Mouse (Mus musculus) CH12.LX (cell line): ENCODE data around the gene Fam171b. TPM values are rescaled to one million over a fixed set of nuclear protein-coding genes. Genes with fewer than 3 reads are reported as not detected.

Source experiments
- DNase-seq: peaks from one replicate; pipeline ENCODE4 v3.0.0-alpha.2; 2013; ENCODE audit errors: extremely low read depth
- H3K27ac ChIP-seq: 2 replicates; pipeline ENCODE4 v1.5.1; 2012; ENCODE audit warnings: low read depth, mild to moderate bottlenecking, control low read depth, moderate library complexity; ENCODE audit not compliant: insufficient read depth
- H3K27me3 ChIP-seq: replicated peaks from 2 replicates; pipeline ENCODE3; 2012; ENCODE audit warnings: inconsistent platforms
- H3K36me3 ChIP-seq, 2 experiments: replicated peaks in 1 of 2; 2 replicates each; pipeline versions ENCODE3 to v1.6.1; 2012; ENCODE audit warnings: inconsistent platforms in 1 of 2, low read length in 1 of 2, mild to moderate bottlenecking in 1 of 2, mixed read lengths in 1 of 2, moderate library complexity in 1 of 2; ENCODE audit not compliant: control insufficient read depth in 1 of 2, insufficient read depth in 1 of 2
- H3K4me1 ChIP-seq, 2 experiments: 2 replicates each; pipeline ENCODE4 v1.6.1; 2012; ENCODE audit warnings: inconsistent platforms in 1 of 2, moderate library complexity in 1 of 2; ENCODE audit not compliant: insufficient read depth in 2 of 2, control insufficient read depth in 1 of 2
- H3K4me2 ChIP-seq: 2 replicates; pipeline ENCODE4 v1.6.1; 2012; ENCODE audit warnings: low read depth, mild to moderate bottlenecking, control low read depth; ENCODE audit not compliant: poor library complexity, insufficient read depth, severe bottlenecking
- H3K4me3 ChIP-seq, 3 experiments: fragments of 150-350 bp in 1 of 3; sonication (generic) in 1 of 3; replicated peaks in 1 of 3; 2 replicates each; pipeline versions ENCODE3 to v1.5.1; 2011 to 2012; ENCODE audit warnings: low read depth in 2 of 3, low read length in 2 of 3, mild to moderate bottlenecking in 2 of 3, moderate library complexity in 2 of 3, control low read depth in 1 of 3, improper control_type of control experiment in 1 of 3, inconsistent platforms in 1 of 3, mixed read lengths in 1 of 3; ENCODE audit not compliant: poor library complexity in 1 of 3
- H3K79me2 ChIP-seq: replicated peaks from 2 replicates; pipeline ENCODE4 v1.6.1; 2012; ENCODE audit warnings: mild to moderate bottlenecking, moderate library complexity; ENCODE audit not compliant: control insufficient read depth, poor library complexity, insufficient read depth, severe bottlenecking; ENCODE audit errors: extremely low read depth
- H3K9ac ChIP-seq: 2 replicates; pipeline ENCODE4 v1.6.1; 2012; ENCODE audit warnings: low read depth, mild to moderate bottlenecking, control low read depth, moderate library complexity; ENCODE audit not compliant: insufficient read depth
- H3K9me3 ChIP-seq: replicated peaks from 2 replicates; pipeline ENCODE3; 2012; ENCODE audit warnings: low read length, inconsistent platforms, mixed read lengths
- BHLHE40 ChIP-seq: IDR thresholded peaks from 2 replicates; pipeline ENCODE4 v1.6.1; 2011; ENCODE audit warnings: mild to moderate bottlenecking, low read depth, low read length, improper control_type of control experiment
- CHD2 ChIP-seq: IDR thresholded peaks from 2 replicates; pipeline ENCODE4 v1.6.1; 2011; ENCODE audit warnings: low read length, improper control_type of control experiment
- CTCF ChIP-seq, 2 experiments: IDR thresholded peaks in 1 of 2; conservative IDR thresholded peaks in 1 of 2; 2 replicates each; pipeline ENCODE4 v1.5.1; 2011 to 2012; ENCODE audit warnings: low read depth in 2 of 2, low read length in 2 of 2, improper control_type of control experiment in 1 of 2, inconsistent platforms in 1 of 2, mild to moderate bottlenecking in 1 of 2, moderate library complexity in 1 of 2
- ETS1 ChIP-seq: conservative IDR thresholded peaks from 2 replicates; pipeline ENCODE4 v1.6.1; 2012; ENCODE audit warnings: low read depth, mild to moderate bottlenecking, inconsistent platforms, low read length, improper control_type of control experiment, moderate library complexity
- GABPA ChIP-seq: IDR thresholded peaks from 2 replicates; pipeline ENCODE4 v1.6.1; 2012; ENCODE audit warnings: low read depth, low read length, improper control_type of control experiment, inconsistent platforms; ENCODE audit not compliant: insufficient replicate concordance
- HCFC1 ChIP-seq: IDR thresholded peaks from 2 replicates; pipeline ENCODE4 v1.6.1; 2012; ENCODE audit warnings: low read depth, mild to moderate bottlenecking, inconsistent platforms, low read length, improper control_type of control experiment
- IRF4 ChIP-seq: IDR thresholded peaks from 2 replicates; pipeline ENCODE4 v1.6.1; 2014; ENCODE audit warnings: low read depth, mild to moderate bottlenecking, inconsistent platforms, low read length, improper control_type of control experiment
- JUN ChIP-seq: IDR thresholded peaks from 2 replicates; pipeline ENCODE4 v1.6.1; 2011; ENCODE audit warnings: low read depth, mild to moderate bottlenecking, low read length, improper control_type of control experiment, moderate library complexity; ENCODE audit not compliant: insufficient read depth
- JUND ChIP-seq: conservative IDR thresholded peaks from 2 replicates; pipeline ENCODE4 v1.6.1; 2011; ENCODE audit warnings: low read depth, low read length, improper control_type of control experiment
- KAT2A ChIP-seq: IDR thresholded peaks from 2 replicates; pipeline ENCODE4 v1.6.1; 2012; ENCODE audit warnings: low read length, improper control_type of control experiment, inconsistent platforms; ENCODE audit not compliant: insufficient replicate concordance
- MAFK ChIP-seq: IDR thresholded peaks from 2 replicates; pipeline ENCODE4 v1.6.1; 2011; ENCODE audit warnings: low read length, improper control_type of control experiment; ENCODE audit not compliant: insufficient replicate concordance
- MAX ChIP-seq: IDR thresholded peaks from 2 replicates; pipeline ENCODE4 v1.6.1; 2011; ENCODE audit warnings: low read length, improper control_type of control experiment
- MEF2A ChIP-seq: IDR thresholded peaks from 2 replicates; pipeline ENCODE4 v1.6.1; 2014; ENCODE audit warnings: low read depth, mild to moderate bottlenecking, inconsistent platforms, low read length, improper control_type of control experiment, borderline replicate concordance
- MXI1 ChIP-seq: IDR thresholded peaks from 2 replicates; pipeline ENCODE4 v1.6.1; 2011; ENCODE audit warnings: mild to moderate bottlenecking, low read depth, low read length, improper control_type of control experiment
- NELFE ChIP-seq: IDR thresholded peaks from 2 replicates; pipeline ENCODE4 v1.6.1; 2011; ENCODE audit warnings: low read depth, low read length, improper control_type of control experiment
- NRF1 ChIP-seq: IDR thresholded peaks from 2 replicates; pipeline ENCODE4 v1.6.1; 2014; ENCODE audit warnings: low read depth, mild to moderate bottlenecking, inconsistent platforms, low read length, improper control_type of control experiment, moderate library complexity
- PAX5 ChIP-seq: IDR thresholded peaks from 2 replicates; pipeline ENCODE4 v1.6.1; 2012; ENCODE audit warnings: low read length, inconsistent platforms, mixed read lengths
- POLR2A ChIP-seq: IDR thresholded peaks from 2 replicates; pipeline ENCODE4 v1.6.1; 2011; ENCODE audit warnings: low read depth, mild to moderate bottlenecking, improper control_type of control experiment, low read length
- POLR2AphosphoS2 ChIP-seq: IDR thresholded peaks from 2 replicates; pipeline ENCODE4 v1.6.1; 2011; ENCODE audit warnings: low read depth, low read length, improper control_type of control experiment
- RAD21 ChIP-seq: IDR thresholded peaks from 2 replicates; pipeline ENCODE4 v1.6.1; 2011; ENCODE audit warnings: low read depth, mild to moderate bottlenecking, low read length, improper control_type of control experiment, moderate library complexity
- RCOR1 ChIP-seq: conservative IDR thresholded peaks from 2 replicates; pipeline ENCODE4 v1.6.1; 2012; ENCODE audit warnings: low read depth, mild to moderate bottlenecking, inconsistent platforms, low read length, improper control_type of control experiment
- SIN3A ChIP-seq: IDR thresholded peaks from 2 replicates; pipeline ENCODE4 v1.6.1; 2012; ENCODE audit warnings: low read length, improper control_type of control experiment, inconsistent platforms
- TBP ChIP-seq: conservative IDR thresholded peaks from 2 replicates; pipeline ENCODE4 v1.6.1; 2011; ENCODE audit warnings: low read depth, low read length, improper control_type of control experiment
- TCF12 ChIP-seq: IDR thresholded peaks from 2 replicates; pipeline ENCODE4 v1.6.1; 2014; ENCODE audit warnings: low read depth, mild to moderate bottlenecking, inconsistent platforms, low read length, improper control_type of control experiment
- UBTF ChIP-seq: IDR thresholded peaks from 2 replicates; pipeline ENCODE4 v1.6.1; 2012; ENCODE audit warnings: low read depth, mild to moderate bottlenecking, inconsistent platforms, low read length, improper control_type of control experiment, moderate library complexity
- USF1 ChIP-seq: IDR thresholded peaks from 2 replicates; pipeline ENCODE4 v1.6.1; 2014; ENCODE audit warnings: low read depth, mild to moderate bottlenecking, inconsistent platforms, low read length, improper control_type of control experiment
- ZC3H11A ChIP-seq: IDR thresholded peaks from 2 replicates; pipeline ENCODE4 v1.6.1; 2012; ENCODE audit warnings: low read depth, mild to moderate bottlenecking, inconsistent platforms, low read length, improper control_type of control experiment
- ZKSCAN1 ChIP-seq: IDR thresholded peaks from 2 replicates; pipeline ENCODE4 v1.6.1; 2012; ENCODE audit warnings: low read depth, inconsistent platforms, low read length, improper control_type of control experiment, borderline replicate concordance
- ZMIZ1 ChIP-seq: IDR thresholded peaks from 2 replicates; pipeline ENCODE4 v1.6.1; 2012; ENCODE audit warnings: low read depth, mild to moderate bottlenecking, inconsistent platforms, low read length, improper control_type of control experiment
- ZNF384 ChIP-seq: IDR thresholded peaks from 2 replicates; pipeline ENCODE4 v1.6.1; 2012; ENCODE audit warnings: low read depth, low read length, improper control_type of control experiment, inconsistent platforms
- dilution Hi-C: fragments of 300-500 bp; cut with MboI; formaldehyde crosslinking; loops from 2 replicates; pipeline ENCODE4 v1.14.3; 2020; ENCODE audit warnings: low sequenced_read_pairs; ENCODE audit not compliant: extremely low pct_unique_long_range_greater_than_20kb, extremely low pct_ligation_motif_present
- in situ Hi-C: fragments of 300-500 bp; cut with MboI; formaldehyde crosslinking; loops from 3 replicates; pipeline ENCODE4 v1.14.3; 2019; ENCODE audit warnings: low sequenced_read_pairs, low pct_ligation_motif_present, low pct_unique_long_range_greater_than_20kb, mixed read lengths
- polyA plus RNA-seq: library from polyadenylated mRNA; unstranded; fragments of >175 nt; gene quantifications from 2 replicates; pipeline ENCODE4 v1.2.1, GENCODE M21; 2012; ENCODE audit warnings: low read depth; ENCODE audit not compliant: insufficient read length
- total RNA-seq, 2 experiments: library from RNA; depleted of rRNA; stranded (reverse); fragments of 300-350 nt in 1 of 2; fragments of >200 nt in 1 of 2; gene quantifications; 2 replicates each; pipeline ENCODE4 v1.2.3; 2012 to 2014

The Fam171b gene
- total and polyA plus RNA-seq, 3 experiments, result 0.72 to 2.1 (median 0.77) TPM

DNA sequence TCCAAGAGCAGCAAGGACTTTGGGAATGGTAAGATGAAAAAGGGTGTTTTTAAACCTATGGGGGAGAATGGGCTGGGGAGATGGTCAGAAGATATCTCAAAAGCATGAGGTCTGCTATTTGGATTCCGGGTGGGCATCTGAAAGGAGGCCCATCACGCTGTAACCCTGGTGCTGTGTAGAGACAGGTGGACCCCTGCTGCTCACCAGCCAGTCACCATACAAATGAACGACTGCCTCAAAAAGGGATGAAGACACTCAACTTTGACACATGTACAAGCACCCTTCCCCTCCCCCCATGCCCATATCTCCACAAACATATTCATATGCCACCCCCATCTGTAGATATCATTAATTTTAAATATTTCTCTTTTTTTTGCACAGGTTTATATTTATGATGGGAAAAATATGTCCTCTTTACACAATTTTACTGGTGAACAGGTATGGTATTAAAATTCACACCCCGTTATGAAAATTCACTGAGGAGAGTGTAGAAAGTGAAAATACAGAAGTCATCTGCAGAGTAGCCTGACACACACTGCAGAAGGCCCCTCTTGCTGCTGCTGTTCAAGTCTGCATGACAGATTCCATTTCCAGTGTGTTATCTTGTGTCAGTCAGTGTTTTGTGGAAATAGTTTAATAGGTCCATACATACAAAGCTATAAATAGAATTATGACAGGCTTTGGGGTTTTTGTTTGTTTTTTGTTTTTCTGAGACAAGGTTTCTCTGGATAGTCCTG, 44.0 kb upstream of the Fam171b start:
- DNase-seq, result no peak
- H3K79me2 ChIP-seq, result no peaks in the 10 kb centered on the region
- no peak for TF ChIP-seq PAX5
- no peak for TF ChIP-seq SIN3A
- no peak for TF ChIP-seq MXI1
- no peak for TF ChIP-seq GABPA
- TF ChIP-seq NRF1, result no peak
- no peak for TF ChIP-seq ZMIZ1
- no peak for TF ChIP-seq ZC3H11A
- TF ChIP-seq, all 38 proteins: peak for 0
- Histone ChIP-seq H3K27me3 (no peaks in the 10 kb centered on the region), H3K4me1 (peaks cover 3 to 42% of the 10 kb centered on the region in 2 experiments; a peak in 3 of 4 replicates), H3K4me3 (no peak overlapping the region), H3K9ac (no peak overlapping the region), H3K9me3 (no peaks in the 10 kb centered on the region), H3K27ac (no peak overlapping the region), H3K36me3 (peaks cover 26 to 70% of the 10 kb centered on the region in 2 experiments), H3K4me2 (no peak overlapping the region)
- in situ Hi-C loops (no loop called here), dilution Hi-C loops (no loop called here)

DNA sequence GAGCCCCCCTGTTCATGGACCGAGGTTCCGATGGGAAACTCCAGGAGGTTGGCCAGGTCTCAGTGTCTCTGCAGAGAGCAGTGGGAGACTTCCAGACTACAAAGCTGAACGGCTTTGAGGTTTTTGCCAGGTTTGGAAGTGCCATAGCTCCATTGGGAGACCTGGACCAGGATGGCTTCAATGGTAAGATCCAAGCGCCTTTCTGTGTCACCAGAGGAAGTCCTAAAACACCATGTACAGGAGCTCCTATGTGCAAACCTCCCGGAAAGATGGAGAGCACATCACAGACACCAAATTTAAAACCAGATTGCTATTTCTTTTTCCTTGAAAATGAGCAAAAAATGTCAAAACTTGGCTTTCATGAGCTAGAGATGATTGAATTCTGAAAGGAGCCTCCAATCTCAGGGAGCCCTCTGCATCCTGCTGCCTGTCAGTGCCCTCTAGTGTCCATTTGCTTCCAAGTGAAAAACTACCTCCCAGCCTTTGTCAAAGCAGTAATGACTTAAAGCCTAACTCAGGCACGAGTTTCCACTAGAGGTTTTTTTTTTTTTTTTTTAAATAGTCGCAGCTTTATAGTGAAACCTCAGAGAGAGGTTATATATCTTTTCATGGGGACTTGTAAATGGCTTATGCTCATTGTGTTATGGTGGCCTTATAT, 41.2 kb upstream of the Fam171b start:
- in situ Hi-C loops, result no loop called here
- no peak overlapping the region for H3K27ac ChIP-seq
- H3K4me3 ChIP-seq, result no peak overlapping the region
- H3K27me3 ChIP-seq, result no peaks in the 10 kb centered on the region
- peak; percentile 70 for DNase-seq
- H3K4me1 ChIP-seq, result peaks cover 3 to 22% of the 10 kb centered on the region in 2 experiments; a peak in 2 of 4 replicates
- no peaks in the 10 kb centered on the region for H3K79me2 ChIP-seq
- dilution Hi-C loops, result no loop called here
- H3K4me2 ChIP-seq, result no peak overlapping the region
- peaks cover 28 to 71% of the 10 kb centered on the region in 2 experiments for H3K36me3 ChIP-seq
- no peak overlapping the region for H3K9ac ChIP-seq
- H3K9me3 ChIP-seq, result no peaks in the 10 kb centered on the region
- TF ChIP-seq NRF1 (no peak), MAX (0 out of 2 replicates have a peak, but pooled peaks have one; percentile 16), SIN3A (no peak), POLR2AphosphoS2 (no peak), GABPA (no peak), RCOR1 (no peak), CTCF (conservative IDR thresholded peaks at IDR 0.05 in 1 of 2, IDR thresholded peaks at IDR 0.05 in 1 of 2; ENCODE audit: low read depth in 2 of 2, low read length in 2 of 2) (peak; percentile 31 to 95; a peak in 3 of 4 replicates), JUND (0 out of 2 replicates have a peak, but pooled peaks have one; percentile 28), USF1 (no peak), TCF12 (no peak), ZNF384 (peak; percentile 81), MAFK (no peak), CHD2 (no peak), MEF2A (no peak), ETS1 (no peak), TBP (no peak), JUN (no peak), ZMIZ1 (no peak), NELFE (no peak), ZKSCAN1 (no peak), UBTF (no peak), HCFC1 (no peak), BHLHE40 (no peak), PAX5 (no peak), RAD21 (peak; percentile 98), POLR2A (no peak), IRF4 (peak; percentile 33; the same call in 1 of the 2 replicates), KAT2A (no peak)
